In genomic region chr13:113993066-113993465, GRCm38 (mm10) we compare ENCODE assay signal across 20 mouse cellular contexts.
DNase-seq lines count a peak whose midpoint lies in the region; ATAC-seq and TF ChIP-seq lines count a peak whose summit lies in the region.
"Had no signal": no experiment of that assay in that cellular context is flagged by ENCODE, and none has a peak within 500 bp of the region (broad histone marks: within the 10 kb centered on the region; RNA-seq: fewer than 3 reads in every experiment).

No protein-coding gene starts in this region.

- intact Hi-C loops in gastrocnemius, adult 2 months (cut with DNase I), result no loop called here

- peak overlapping the region; percentile 64; the same call in 1 of the 2 replicates for H3K27ac ChIP-seq in gastrocnemius, adult 2 months
- no peak overlapping the region for H3K27ac ChIP-seq in lung, postnatal 0 days (ENCODE audit: low read length)
- no peak overlapping the region for H3K27ac ChIP-seq in cerebellum, adult 2 months (ENCODE audit: insufficient read depth, low read length)
- H3K27ac ChIP-seq: forebrain, embryonic 10.5 days; forebrain, embryonic 13.5 days; hindbrain, embryonic 10.5 days; hindbrain, embryonic 13.5 days had no signal

- H3K27me3 ChIP-seq in lung, postnatal 0 days (replicated peaks; ENCODE audit: insufficient read depth, low read length), result no peaks in the 10 kb centered on the region
- no peaks in the 10 kb centered on the region for H3K27me3 ChIP-seq in cerebellum, adult 2 months (ENCODE audit: control insufficient read depth, insufficient read depth, low read length)
- H3K27me3 ChIP-seq: forebrain, embryonic 13.5 days; hindbrain, embryonic 13.5 days had no signal

- no peak overlapping the region for H3K4me3 ChIP-seq in gastrocnemius, adult 2 months
- no peak overlapping the region for H3K4me3 ChIP-seq in lung, postnatal 0 days (ENCODE audit: low read depth, low read length)
- H3K4me3 ChIP-seq in cerebellum, adult 2 months (replicated peaks; ENCODE audit: insufficient read depth, low read depth, low read length), result no peak overlapping the region
- H3K4me3 ChIP-seq: forebrain, embryonic 10.5 days; forebrain, embryonic 13.5 days; hindbrain, embryonic 10.5 days; hindbrain, embryonic 13.5 days had no signal

- no peaks in the 10 kb centered on the region for H3K36me3 ChIP-seq in lung, postnatal 0 days (ENCODE audit: insufficient read depth, low read length)

- 61% methylated on average over 2 of the region's 2 CpGs for WGBS in lung, postnatal 0 days
- 98% methylated on average over 2 of the region's 2 CpGs for WGBS in cerebellum, adult 2 months

- no peaks in the 10 kb centered on the region for H3K4me1 ChIP-seq in lung, postnatal 0 days (ENCODE audit: insufficient read depth, low read depth, low read length)
- H3K4me1 ChIP-seq in cerebellum, adult 2 months (ENCODE audit: control insufficient read depth, insufficient read depth, low read length), result peaks cover 10% of the 10 kb centered on the region; the same call in 1 of the 2 replicates

- TF ChIP-seq EP300 in lung, postnatal 0 days (IDR thresholded peaks at IDR 0.05), result peak; percentile 77

- no peak for DNase-seq in gastrocnemius, adult 2 months
- no peak for DNase-seq in gastrocnemius, adult 18-20 months (ENCODE audit: low spot score)
- peak; percentile 56 for DNase-seq in lung, postnatal 0 days (ENCODE audit: low spot score)
- DNase-seq in lung, adult 18-20 months, result no peak
- no peak for DNase-seq in cerebellum, adult 2 months
- DNase-seq: adrenal gland, adult 8-10 months; adrenal gland, postnatal 25 days; cerebellum, adult 11-12 months; cerebellum, adult 9-10 months; cerebellum, postnatal 14 days; gastrocnemius, postnatal 25 days had no signal

- H3K9me3 ChIP-seq in lung, postnatal 0 days (ENCODE audit: low read length), result no peaks in the 10 kb centered on the region
- H3K9me3 ChIP-seq: forebrain, embryonic 10.5 days; forebrain, embryonic 13.5 days; hindbrain, embryonic 10.5 days; hindbrain, embryonic 13.5 days had no signal

- no peak for TF ChIP-seq POLR2A in cerebellum, adult 2 months (IDR thresholded peaks at IDR 0.05; ENCODE audit: borderline replicate concordance, insufficient read depth, low read length)

- peak; percentile 76 for ATAC-seq in lung, postnatal 0 days
- ATAC-seq in granulocyte monocyte progenitor cell, adult 5-6 weeks (replicated peaks; ENCODE audit: poor library complexity, severe bottlenecking), result peak; percentile 51
- ATAC-seq: activated CD4-positive, CD25-positive, alpha-beta regulatory T cell, adult 4 months; forebrain, embryonic 13.5 days; forebrain, embryonic 16.5 days; hindbrain, embryonic 16.5 days had no signal

- H3K9ac ChIP-seq in lung, postnatal 0 days (replicated peaks; ENCODE audit: low read depth), result no peak overlapping the region
- H3K9ac ChIP-seq: forebrain, embryonic 13.5 days; hindbrain, embryonic 13.5 days had no signal

- H3K4me2 ChIP-seq in lung, postnatal 0 days (replicated peaks; ENCODE audit: low read depth, low read length), result no peak overlapping the region
- H3K4me2 ChIP-seq: forebrain, embryonic 13.5 days; heart, embryonic 11.5 days; hindbrain, embryonic 13.5 days had no signal

- TF ChIP-seq CTCF in gastrocnemius, adult 2 months (IDR thresholded peaks at IDR 0.05), result no peak
- TF ChIP-seq CTCF in lung, postnatal 0 days (IDR thresholded peaks at IDR 0.05), result no peak
- TF ChIP-seq CTCF in cerebellum, adult 2 months (IDR thresholded peaks at IDR 0.05; ENCODE audit: borderline replicate concordance, insufficient read depth, low read depth, low read length), result no peak
